Comparison of ENCODE assay signal across 16 mouse cellular contexts in genomic region chr13:100706206-100706605, GRCm38 (mm10).
"Had no signal": no experiment of that assay in that cellular context is flagged by ENCODE, and none has a peak within 500 bp of the region (broad histone marks: within the 10 kb centered on the region; RNA-seq: fewer than 3 reads in every experiment).

No protein-coding gene starts in this region.

- H3K27me3 ChIP-seq: neural tube, embryonic 13.5 days; neural tube, embryonic 15.5 days; stomach, embryonic 15.5 days had no signal

- H3K9ac ChIP-seq: neural tube, embryonic 13.5 days; neural tube, embryonic 15.5 days; stomach, embryonic 15.5 days had no signal

- H3K27ac ChIP-seq: neural tube, embryonic 13.5 days; neural tube, embryonic 15.5 days; stomach, embryonic 15.5 days; stomach, postnatal 0 days had no signal

- H3K4me1 ChIP-seq: neural tube, embryonic 13.5 days; neural tube, embryonic 15.5 days; stomach, embryonic 15.5 days had no signal

- H3K9me3 ChIP-seq: neural tube, embryonic 13.5 days; neural tube, embryonic 15.5 days; stomach, embryonic 15.5 days had no signal

- DNase-seq: retina, postnatal 1 day; right cerebral cortex, adult 18-20 months; right cerebral cortex, postnatal 14 days; right cerebral cortex, postnatal 25 days; right cerebral cortex, postnatal 4 days; spleen, adult 18-20 months; thymus, adult 18-20 months; thymus, adult 2 months; thymus, postnatal 14 days; thymus, postnatal 25 days; thymus, postnatal 36 days; thymus, postnatal 4 days had no signal

- H3K4me3 ChIP-seq: neural tube, embryonic 13.5 days; neural tube, embryonic 15.5 days; stomach, embryonic 15.5 days had no signal

- H3K4me2 ChIP-seq: neural tube, embryonic 13.5 days; neural tube, embryonic 15.5 days; stomach, embryonic 15.5 days had no signal
